Mouse (Mus musculus): ENCODE results near the gene Rad54l. TPM values are rescaled to one million over a fixed set of nuclear protein-coding genes. Genes with fewer than 3 reads are reported as not detected.

Gene Rad54l
- total and polyA plus RNA-seq, 3 experiments, result 22.8 to 53.3 (median 28.8) TPM

- Histone ChIP-seq H3K36me3 (replicated peaks in 1 of 2; ENCODE audit: control insufficient read depth in 1 of 2, insufficient read depth in 1 of 2, low read length in 1 of 2) (no peaks in the 10 kb centered on the region), H3K9ac (ENCODE audit: insufficient read depth, low read depth) (no peak overlapping the region), H3K4me1 (ENCODE audit: control insufficient read depth in 1 of 2, insufficient read depth in 2 of 2) (peaks cover 6 to 34% of the 10 kb centered on the region in 2 experiments), H3K4me3 (replicated peaks in 1 of 3; ENCODE audit: low read depth in 2 of 3, low read length in 2 of 3, poor library complexity in 1 of 3) (no peak overlapping the region), H3K27ac (ENCODE audit: insufficient read depth, low read depth) (no peak overlapping the region), H3K79me2 (replicated peaks; ENCODE audit: control insufficient read depth, extremely low read depth, insufficient read depth, poor library complexity, severe bottlenecking) (no peaks in the 10 kb centered on the region), H3K9me3 (replicated peaks; ENCODE audit: low read length) (no peaks in the 10 kb centered on the region), H3K4me2 (ENCODE audit: insufficient read depth, low read depth, poor library complexity, severe bottlenecking) (no peak overlapping the region), H3K27me3 (replicated peaks) (peaks cover 3% of the 10 kb centered on the region)
- TF ChIP-seq PAX5 (IDR thresholded peaks at IDR 0.05; ENCODE audit: low read length), result no peak
- TF ChIP-seq ETS1 (conservative IDR thresholded peaks at IDR 0.05; ENCODE audit: low read depth, low read length), result peak; percentile 18; the same call in 1 of the 2 replicates
- TF ChIP-seq SIN3A (IDR thresholded peaks at IDR 0.05; ENCODE audit: low read length), result no peak
- TF ChIP-seq NRF1 (IDR thresholded peaks at IDR 0.05; ENCODE audit: low read depth, low read length), result no peak
- TF ChIP-seq MYC (IDR thresholded peaks at IDR 0.05; ENCODE audit: low read depth, low read length), result no peak
- no peak for TF ChIP-seq BHLHE40 (IDR thresholded peaks at IDR 0.05; ENCODE audit: low read depth, low read length)
- TF ChIP-seq POLR2AphosphoS2 (IDR thresholded peaks at IDR 0.05; ENCODE audit: low read depth, low read length), result no peak
- peak; percentile 69; the same call in 1 of the 2 replicates for TF ChIP-seq MEF2A (IDR thresholded peaks at IDR 0.05; ENCODE audit: borderline replicate concordance, low read depth, low read length)
- in situ Hi-C loops (cut with MboI; ENCODE audit: low pct_ligation_motif_present, low pct_unique_long_range_greater_than_20kb, low sequenced_read_pairs) (no loop called here), dilution Hi-C loops (cut with MboI; ENCODE audit: extremely low pct_ligation_motif_present, extremely low pct_unique_long_range_greater_than_20kb, low sequenced_read_pairs) (no loop called here)
- DNase-seq (ENCODE audit: extremely low read depth), result no peak
Measured at GRCm38 (mm10) chr4:116140801-116141574, 17.5 kb upstream of the Rad54l start.

- DNase-seq (ENCODE audit: extremely low read depth), result peak; percentile 69
- dilution Hi-C loops (cut with MboI; ENCODE audit: extremely low pct_ligation_motif_present, extremely low pct_unique_long_range_greater_than_20kb, low sequenced_read_pairs), result no loop called here
- peak overlapping the region in 1 of 3 experiments; percentile 2 for H3K4me3 ChIP-seq (replicated peaks in 1 of 3; ENCODE audit: low read depth in 2 of 3, low read length in 2 of 3, poor library complexity in 1 of 3)
- H3K9ac ChIP-seq (ENCODE audit: insufficient read depth, low read depth), result no peak overlapping the region
- peak overlapping the region; percentile 8 for H3K4me2 ChIP-seq (ENCODE audit: insufficient read depth, low read depth, poor library complexity, severe bottlenecking)
- no peaks in the 10 kb centered on the region for H3K9me3 ChIP-seq (replicated peaks; ENCODE audit: low read length)
- in situ Hi-C loops (cut with MboI; ENCODE audit: low pct_ligation_motif_present, low pct_unique_long_range_greater_than_20kb, low sequenced_read_pairs), result no loop called here
- H3K36me3 ChIP-seq (replicated peaks in 1 of 2; ENCODE audit: control insufficient read depth in 1 of 2, insufficient read depth in 1 of 2, low read length in 1 of 2), result peaks cover 0 to 2% of the 10 kb centered on the region in 2 experiments
- H3K27ac ChIP-seq (ENCODE audit: insufficient read depth, low read depth), result no peak overlapping the region
- no peaks in the 10 kb centered on the region for H3K79me2 ChIP-seq (replicated peaks; ENCODE audit: control insufficient read depth, extremely low read depth, insufficient read depth, poor library complexity, severe bottlenecking)
- TF ChIP-seq CHD2 (IDR thresholded peaks at IDR 0.05; ENCODE audit: low read length) (peak; percentile 55; the same call in 1 of the 2 replicates), EP300 (IDR thresholded peaks at IDR 0.05; ENCODE audit: low read length) (peak; percentile 87), RCOR1 (conservative IDR thresholded peaks at IDR 0.05; ENCODE audit: low read depth, low read length) (0 out of 2 replicates have a peak, but pooled peaks have one; percentile 29), TCF12 (IDR thresholded peaks at IDR 0.05; ENCODE audit: low read depth, low read length) (peak; percentile 59; the same call in 1 of the 2 replicates), IRF4 (IDR thresholded peaks at IDR 0.05; ENCODE audit: low read depth, low read length) (peak; percentile 83), MYC (IDR thresholded peaks at IDR 0.05; ENCODE audit: low read depth, low read length) (no peak), MEF2A (IDR thresholded peaks at IDR 0.05; ENCODE audit: borderline replicate concordance, low read depth, low read length) (0 out of 2 replicates have a peak, but pooled peaks have one; percentile 42), NRF1 (IDR thresholded peaks at IDR 0.05; ENCODE audit: low read depth, low read length) (no peak), E2F4 (IDR thresholded peaks at IDR 0.05; ENCODE audit: insufficient replicate concordance, low read depth, low read length) (no peak), TBP (conservative IDR thresholded peaks at IDR 0.05; ENCODE audit: low read depth, low read length) (no peak), ETS1 (conservative IDR thresholded peaks at IDR 0.05; ENCODE audit: low read depth, low read length) (peak; percentile 43; the same call in 1 of the 2 replicates)
- H3K27me3 ChIP-seq (replicated peaks), result peaks cover 3% of the 10 kb centered on the region
- H3K4me1 ChIP-seq (ENCODE audit: control insufficient read depth in 1 of 2, insufficient read depth in 2 of 2), result peaks cover 6 to 49% of the 10 kb centered on the region in 2 experiments
Measured at GRCm38 (mm10) chr4:116137421-116137996, 14.0 kb upstream of the Rad54l start.

All from CH12.LX (cell line).